Mouse (Mus musculus): ENCODE data around the gene Cenpo.

Gene Cenpo

GRCm38 (mm10) chr12:4150936-4151335 lies 83.2 kb downstream of the Cenpo start:
- DNase-seq (ENCODE audit: low spot score in 2 of 2), result no peak
